Mouse (Mus musculus): ENCODE results near the gene Ust.

Ust gene

GRCm38 (mm10) chr10:8227705-8228374, 290.8 kb downstream of the Ust start:
- DNase-seq (ENCODE audit: low read depth, low spot score) = peak; percentile 94

- no peak for DNase-seq (ENCODE audit: low read depth, low spot score)
Observed at GRCm38 (mm10) chr10:8226650-8227049, 292.0 kb downstream of the Ust start.

GRCm38 (mm10) chr10:8224641-8225040, 294.0 kb downstream of the Ust start:
- DNase-seq (ENCODE audit: low read depth, low spot score) = no peak

- DNase-seq (ENCODE audit: low read depth, low spot score) = no peak
Observed at GRCm38 (mm10) chr10:8224046-8224445, 294.6 kb downstream of the Ust start.

- no peak for DNase-seq (ENCODE audit: low read depth, low spot score)
Observed at GRCm38 (mm10) chr10:8216946-8217345, 301.7 kb downstream of the Ust start.

- DNase-seq (ENCODE audit: low read depth, low spot score) = no peak
Observed at GRCm38 (mm10) chr10:8215181-8215580, 303.4 kb downstream of the Ust start.

- no peak for DNase-seq (ENCODE audit: low read depth, low spot score)
Observed at GRCm38 (mm10) chr10:8213906-8214421, 304.7 kb downstream of the Ust start.

GRCm38 (mm10) chr10:8213266-8213905, 305.2 kb downstream of the Ust start:
- DNase-seq (ENCODE audit: low read depth, low spot score) = no peak

GRCm38 (mm10) chr10:8212611-8213226, 305.9 kb downstream of the Ust start:
- no peak for DNase-seq (ENCODE audit: low read depth, low spot score)

- no peak for DNase-seq (ENCODE audit: low read depth, low spot score)
Observed at GRCm38 (mm10) chr10:8211694-8212093, 306.9 kb downstream of the Ust start.

GRCm38 (mm10) chr10:8210366-8210765, 308.3 kb downstream of the Ust start:
- no peak for DNase-seq (ENCODE audit: low read depth, low spot score)

- DNase-seq (ENCODE audit: low read depth, low spot score) = no peak
Observed at GRCm38 (mm10) chr10:8207358-8207757, 311.3 kb downstream of the Ust start.

GRCm38 (mm10) chr10:8203681-8204080, 314.9 kb downstream of the Ust start:
- DNase-seq (ENCODE audit: low read depth, low spot score) = no peak

- no peak for DNase-seq (ENCODE audit: low read depth, low spot score)
Observed at GRCm38 (mm10) chr10:8199816-8200215, 318.8 kb downstream of the Ust start.

GRCm38 (mm10) chr10:8199026-8199756, 319.4 kb downstream of the Ust start:
- peak; percentile 57 for DNase-seq (ENCODE audit: low read depth, low spot score)

GRCm38 (mm10) chr10:8197661-8198060, 321.0 kb downstream of the Ust start:
- no peak for DNase-seq (ENCODE audit: low read depth, low spot score)

- DNase-seq (ENCODE audit: low read depth, low spot score) = peak; percentile 89
Observed at GRCm38 (mm10) chr10:8196300-8196699, 322.3 kb downstream of the Ust start.

GRCm38 (mm10) chr10:8195730-8196129, 322.9 kb downstream of the Ust start:
- DNase-seq (ENCODE audit: low read depth, low spot score) = no peak

- no peak for DNase-seq (ENCODE audit: low read depth, low spot score)
Observed at GRCm38 (mm10) chr10:8189331-8189981, 329.2 kb downstream of the Ust start.

GRCm38 (mm10) chr10:8185586-8185985, 333.0 kb downstream of the Ust start:
- no peak for DNase-seq (ENCODE audit: low read depth, low spot score)

- no peak for DNase-seq (ENCODE audit: low read depth, low spot score)
Observed at GRCm38 (mm10) chr10:8184711-8185110, 333.9 kb downstream of the Ust start.

GRCm38 (mm10) chr10:8183171-8183570, 335.5 kb downstream of the Ust start:
- no peak for DNase-seq (ENCODE audit: low read depth, low spot score)

All from brain, adult 2 months (tissue).